8 mouse cellular contexts compared by ENCODE assay signal in the genomic region with DNA sequence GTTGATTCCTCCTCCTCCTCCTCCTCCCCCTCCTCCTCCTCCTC. TPM values are rescaled to one million over a fixed set of nuclear protein-coding genes. Genes with fewer than 3 reads are reported as not detected.
DNase-seq lines count a peak whose midpoint lies in the region; ATAC-seq and TF ChIP-seq lines count a peak whose summit lies in the region.
"Not testable (repeated sequence)": the region's sequence is repeated elsewhere in the genome, so short reads cannot be mapped to it uniquely, and the experiment has no call there.

A gene (minus strand): TSS at position 5 of the 44 bp plus-strand sequence.

- not testable (repeated sequence) for ATAC-seq in G1E (ENCODE audit: extremely low read depth, insufficient number of reproducible peaks, low FRiP score, poor library complexity, severe bottlenecking); kidney, postnatal 0 days (replicated peaks; ENCODE audit: low FRiP score, low read depth); limb, embryonic 12.5 days (ENCODE audit: insufficient number of reproducible peaks, insufficient read depth, low FRiP score, low TSS enrichment, low read depth)

- not testable (repeated sequence) for H3K9me3 ChIP-seq in G1E (replicated peaks); embryonic facial prominence, embryonic 10.5 days; kidney, postnatal 0 days (replicated peaks; ENCODE audit: low read length); limb, embryonic 12.5 days; megakaryocyte, embryonic 14.5 days

- peaks cover 18% of the 10 kb centered on the region for H3K27me3 ChIP-seq in G1E (ENCODE audit: insufficient read depth, low read length)
- not testable (repeated sequence) for H3K27me3 ChIP-seq in embryonic facial prominence, embryonic 10.5 days (replicated peaks; ENCODE audit: low read depth, poor library complexity, severe bottlenecking); kidney, postnatal 0 days (ENCODE audit: insufficient read depth, low read length); limb, embryonic 12.5 days; megakaryocyte, embryonic 14.5 days (replicated peaks); small intestine, adult 2 months (ENCODE audit: control insufficient read depth, insufficient read depth, low read length)

- not testable (repeated sequence) for DNase-seq in G1E (ENCODE audit: low spot score); embryonic facial prominence, embryonic 10.5 days (ENCODE audit: low spot score); gastrocnemius, postnatal 14 days; heart, postnatal 4 days; kidney, postnatal 0 days (ENCODE audit: low spot score)

- not testable (repeated sequence) for TF ChIP-seq POLR2A in small intestine, adult 2 months (IDR thresholded peaks at IDR 0.05; ENCODE audit: low read depth, low read length)

- peak within 1 kb of the TSS; percentile 76 for H3K4me3 ChIP-seq in G1E (ENCODE audit: low read depth, low read length)
- H3K4me3 ChIP-seq in embryonic facial prominence, embryonic 10.5 days: peak within 1 kb of the TSS; percentile 93
- H3K4me3 ChIP-seq in kidney, postnatal 0 days (replicated peaks; ENCODE audit: low read depth, low read length): peak within 1 kb of the TSS; percentile 84
- peak within 1 kb of the TSS; percentile 71 for H3K4me3 ChIP-seq in limb, embryonic 12.5 days (replicated peaks)
- peak within 1 kb of the TSS; percentile 97 for H3K4me3 ChIP-seq in megakaryocyte, embryonic 14.5 days (replicated peaks)
- peak within 1 kb of the TSS; percentile 77 for H3K4me3 ChIP-seq in small intestine, adult 2 months (ENCODE audit: low read depth, low read length)

- peak within 1 kb of the TSS; percentile 87 for H3K9ac ChIP-seq in kidney, postnatal 0 days (ENCODE audit: low read depth, low read length)
- H3K9ac ChIP-seq in limb, embryonic 12.5 days (replicated peaks): peak within 1 kb of the TSS; percentile 93

- peaks cover 31% of the 10 kb centered on the region for H3K4me1 ChIP-seq in G1E (ENCODE audit: insufficient read depth, low read depth, low read length)
- H3K4me1 ChIP-seq in embryonic facial prominence, embryonic 10.5 days: peaks cover 30% of the 10 kb centered on the region
- H3K4me1 ChIP-seq in kidney, postnatal 0 days (replicated peaks; ENCODE audit: insufficient read depth, low read length); small intestine, adult 2 months (ENCODE audit: control insufficient read depth, insufficient read depth, insufficient read length, low read length): not testable (repeated sequence)
- peaks cover 13% of the 10 kb centered on the region for H3K4me1 ChIP-seq in limb, embryonic 12.5 days (replicated peaks)
- peaks cover 33% of the 10 kb centered on the region for H3K4me1 ChIP-seq in megakaryocyte, embryonic 14.5 days

- not testable (repeated sequence) for TF ChIP-seq CTCF in G1E (IDR thresholded peaks at IDR 0.05; ENCODE audit: low read depth, low read length); kidney, postnatal 0 days (IDR thresholded peaks at IDR 0.05; ENCODE audit: low read depth); small intestine, adult 2 months (IDR thresholded peaks at IDR 0.05; ENCODE audit: extremely low read depth, insufficient read length, insufficient replicate concordance, low read depth, low read length)

- intact Hi-C loops in gastrocnemius, postnatal 14 days (cut with DNase I; ENCODE audit: low total_unique reads): loop anchor here (10.0 kb wide), 1 partner anchor 178 kb away; a partner anchor contains a TSS

- H3K27ac ChIP-seq in embryonic facial prominence, embryonic 10.5 days (replicated peaks): peak within 1 kb of the TSS; percentile 97
- H3K27ac ChIP-seq in kidney, postnatal 0 days: peak within 1 kb of the TSS; percentile 94
- peak within 1 kb of the TSS; percentile 94 for H3K27ac ChIP-seq in limb, embryonic 12.5 days
- H3K27ac ChIP-seq in small intestine, adult 2 months (ENCODE audit: insufficient read depth, low read depth, low read length): peak within 1 kb of the TSS; percentile 26; the same call in 1 of the 2 replicates

- H3K36me3 ChIP-seq in G1E (replicated peaks); embryonic facial prominence, embryonic 10.5 days (replicated peaks); kidney, postnatal 0 days (ENCODE audit: insufficient read depth, low read length); limb, embryonic 12.5 days; megakaryocyte, embryonic 14.5 days (replicated peaks; ENCODE audit: low read length); small intestine, adult 2 months (ENCODE audit: control insufficient read depth, insufficient read depth, low read length): not testable (repeated sequence)

- peak within 1 kb of the TSS; percentile 83 for H3K4me2 ChIP-seq in kidney, postnatal 0 days (ENCODE audit: low read length)
- peak within 1 kb of the TSS; percentile 70 for H3K4me2 ChIP-seq in limb, embryonic 12.5 days

RNA-seq across cellular contexts. Expression of the gene that starts here (rescaled TPM):
- 0.45 and 0.68 TPM in 2 replicates for total RNA-seq in G1E (2014; fragmentation: Nextera tagmentation)
- total RNA-seq in G1E (2017): 4.9 and 6.1 TPM in 2 replicates
- 0.69 and 0.77 TPM in 2 replicates for polyA plus RNA-seq in G1E (2012)
- polyA plus RNA-seq in embryonic facial prominence, embryonic 10.5 days (2016; fragmentation: Nextera tagmentation; extraction: Ambion mirVana): 60.2 and 63.8 TPM in 2 replicates
- 10 to 100 TPM; 10.4 to 10.6 TPM for total RNA-seq in gastrocnemius, postnatal 14 days (2021)
- total RNA-seq in heart, postnatal 4 days (2021): 10 to 100 TPM; 29.3 to 31.3 TPM
- polyA plus RNA-seq in kidney, postnatal 0 days (2015; fragmentation: Nextera tagmentation; extraction: Ambion mirVana): 60.8 and 63.2 TPM in 2 replicates
- polyA plus RNA-seq in limb, embryonic 12.5 days (2016; fragmentation: Nextera tagmentation; extraction: Ambion mirVana): 73.3 and 78.0 TPM in 2 replicates
- 3.2 and 13.6 TPM in 2 replicates for polyA plus RNA-seq in megakaryocyte, embryonic 14.5 days (2012; ENCODE audit: insufficient read depth, low replicate concordance)
- polyA plus RNA-seq in small intestine, adult 2 months (2012; rRNA removed): 6.9 and 8.2 TPM in 2 replicates

Comparison
In these comparisons a context has a peak if more than half of its experiments do, and no peak if none do; other contexts are left out.
1. H3K27ac ChIP-seq: peak in every context shown above with its lines; median percentile 97 in embryonic facial prominence, embryonic 10.5 days; 94 in kidney, postnatal 0 days; 94 in limb, embryonic 12.5 days; 26 in small intestine, adult 2 months.